Mouse (Mus musculus) midbrain, postnatal 0 days (tissue): ENCODE measurements at regions not wholly inside any gene's neighbourhood (a gene's known extent, or its start where the extent isn't known, plus 50 kb on each side); places are given as distances from the start of the nearest gene placed in this dataset.

Source experiments
- ATAC-seq: fragments of 200-750 bp; cut with Nextera tagmentation; 2 replicates; pipeline ENCODE4 v1.8.0; 2017; ENCODE audit warnings: moderate number of reproducible peaks, mild to moderate bottlenecking, moderate TSS enrichment, moderate library complexity; ENCODE audit not compliant: low FRiP score
- DNase-seq: peaks from one replicate; pipeline ENCODE4 v3.0.0-alpha.2; 2015; ENCODE audit warnings: low spot score
- H3K27ac ChIP-seq: fragments of 300-500 bp; sonication (generic); 2 replicates; pipeline ENCODE4 v1.5.1; 2014; ENCODE audit warnings: low read depth, mild to moderate bottlenecking, low read length, mixed read lengths
- H3K27me3 ChIP-seq: fragments of 300-500 bp; sonication (generic); 2 replicates; pipeline ENCODE4 v1.6.1; 2014; ENCODE audit warnings: low read length, control low read depth, mixed read lengths; ENCODE audit not compliant: insufficient read depth
- H3K36me3 ChIP-seq: fragments of 300-500 bp; sonication (generic); 2 replicates; pipeline ENCODE4 v1.6.1; 2014; ENCODE audit warnings: low read length, control low read depth, mixed read lengths; ENCODE audit not compliant: insufficient read depth
- H3K4me1 ChIP-seq: fragments of 300-500 bp; sonication (generic); 2 replicates; pipeline ENCODE4 v1.6.1; 2014; ENCODE audit warnings: mild to moderate bottlenecking, control low read depth, antibody characterized with exemption, low read length, mixed read lengths; ENCODE audit not compliant: insufficient read depth
- H3K4me2 ChIP-seq: fragments of 300-500 bp; sonication (generic); 2 replicates; pipeline ENCODE4 v1.6.1; 2014; ENCODE audit warnings: low read depth, mild to moderate bottlenecking, low read length, mixed read lengths; ENCODE audit not compliant: poor library complexity, severe bottlenecking
- H3K4me3 ChIP-seq: fragments of 300-500 bp; sonication (generic); 2 replicates; pipeline ENCODE4 v1.5.1; 2014; ENCODE audit warnings: low read depth, mild to moderate bottlenecking, low read length, moderate library complexity
- H3K9ac ChIP-seq: fragments of 300-500 bp; sonication (generic); replicated peaks from 2 replicates; pipeline ENCODE4 v1.6.1; 2014; ENCODE audit warnings: mild to moderate bottlenecking, low read length, moderate library complexity, mixed read lengths; ENCODE audit not compliant: poor library complexity, severe bottlenecking
- H3K9me3 ChIP-seq: fragments of 300-500 bp; sonication (generic); 2 replicates; pipeline ENCODE4 v1.6.1; 2016; ENCODE audit warnings: low read length, control low read depth
- CTCF ChIP-seq: IDR thresholded peaks from 2 replicates; pipeline ENCODE4 v1.5.1; 2016; ENCODE audit warnings: antibody characterized with exemption, mild to moderate bottlenecking
- WGBS: fragments of 180-500 bp; shearing (Covaris S2); extraction: QIAGEN DNeasy Blood & Tissue Kit; methylation state at CpG from one replicate; pipeline ENCODE4 v1.1.7; 2014; 5-methylcytosine and 5-hydroxymethylcytosine counted together

GRCm38 (mm10) chr5:101596996-101597395 is 67.8 kb downstream of the Nkx6-1 start:
- Histone ChIP-seq H3K27me3 (peaks cover 1% of the 10 kb centered on the region), H3K27ac (no peak overlapping the region), H3K36me3 (no peaks in the 10 kb centered on the region), H3K4me3 (no peak overlapping the region), H3K4me2 (no peak overlapping the region), H3K4me1 (no peaks in the 10 kb centered on the region), H3K9ac (no peak overlapping the region), H3K9me3 (no peaks in the 10 kb centered on the region)
- no peak for DNase-seq
- 96% methylated on average over 9 of the region's 9 CpGs for WGBS
- no peak for ATAC-seq
- TF ChIP-seq CTCF, result no peak

- H3K4me1 ChIP-seq, result no peaks in the 10 kb centered on the region
- no peak overlapping the region for H3K4me3 ChIP-seq
- 82% methylated on average over 5 of the region's 5 CpGs for WGBS
- H3K9me3 ChIP-seq, result no peaks in the 10 kb centered on the region
- peaks cover 5% of the 10 kb centered on the region; the same call in 1 of the 2 replicates for H3K27me3 ChIP-seq
- no peaks in the 10 kb centered on the region for H3K36me3 ChIP-seq
- H3K27ac ChIP-seq, result no peak overlapping the region
- no peak for ATAC-seq
- no peak for TF ChIP-seq CTCF
- DNase-seq, result no peak
- H3K4me2 ChIP-seq, result no peak overlapping the region
- H3K9ac ChIP-seq, result no peak overlapping the region
Observed at GRCm38 (mm10) chr5:101591236-101591635, 73.6 kb downstream of the Nkx6-1 start.

GRCm38 (mm10) chr5:101590341-101591124 is 74.3 kb downstream of the Nkx6-1 start:
- no peak for ATAC-seq
- Histone ChIP-seq H3K9me3 (no peaks in the 10 kb centered on the region), H3K4me3 (no peak overlapping the region), H3K27ac (no peak overlapping the region), H3K4me2 (no peak overlapping the region), H3K9ac (no peak overlapping the region), H3K4me1 (no peaks in the 10 kb centered on the region), H3K36me3 (no peaks in the 10 kb centered on the region), H3K27me3 (peaks cover 5% of the 10 kb centered on the region; the same call in 1 of the 2 replicates)
- 34% methylated on average over 12 of the region's 13 CpGs for WGBS
- no peak for TF ChIP-seq CTCF
- DNase-seq, result no peak

GRCm38 (mm10) chr5:101572966-101573365 is 91.8 kb downstream of the Nkx6-1 start:
- TF ChIP-seq CTCF, result no peak
- Histone ChIP-seq H3K27ac (no peak overlapping the region), H3K27me3 (peaks cover 21% of the 10 kb centered on the region)

GRCm38 (mm10) chr5:101565770-101566169 is 99.0 kb downstream of the Nkx6-1 start:
- ATAC-seq (no peak), DNase-seq (peak; percentile 30)
- Histone ChIP-seq H3K4me3 (no peak overlapping the region), H3K27me3 (peaks cover 14% of the 10 kb centered on the region; the same call in 1 of the 2 replicates), H3K4me1 (no peaks in the 10 kb centered on the region), H3K36me3 (no peaks in the 10 kb centered on the region), H3K9ac (no peak overlapping the region), H3K4me2 (no peak overlapping the region), H3K27ac (no peak overlapping the region), H3K9me3 (no peaks in the 10 kb centered on the region)
- WGBS, result 13% methylated on average over 7 of the region's 7 CpGs
- TF ChIP-seq CTCF, result no peak

More at GRCm38 (mm10) chr5:101572966-101573365, 91.8 kb downstream of the Nkx6-1 start:
- ATAC-seq, result no peak
- Histone ChIP-seq H3K4me3 (no peak overlapping the region), H3K9me3 (no peaks in the 10 kb centered on the region), H3K4me1 (no peaks in the 10 kb centered on the region), H3K9ac (no peak overlapping the region), H3K4me2 (no peak overlapping the region), H3K36me3 (no peaks in the 10 kb centered on the region)
- no peak for DNase-seq
- WGBS, result 76% methylated on average over 15 of the region's 15 CpGs

GRCm38 (mm10) chr5:101560366-101560765 is 104.4 kb downstream of the Nkx6-1 start:
- Histone ChIP-seq H3K27ac (no peak overlapping the region), H3K36me3 (no peaks in the 10 kb centered on the region), H3K9ac (no peak overlapping the region), H3K4me1 (no peaks in the 10 kb centered on the region), H3K4me3 (no peak overlapping the region), H3K9me3 (no peaks in the 10 kb centered on the region), H3K27me3 (peaks cover 8% of the 10 kb centered on the region; the same call in 1 of the 2 replicates), H3K4me2 (no peak overlapping the region)
- no peak for DNase-seq
- TF ChIP-seq CTCF, result no peak
- ATAC-seq, result no peak
